Mouse (Mus musculus) lung, embryonic 16.5 days (tissue): ENCODE results near the gene Fam57b. TPM values are rescaled to one million over a fixed set of nuclear protein-coding genes. Genes with fewer than 3 reads are reported as not detected.

Experiments
- ATAC-seq: fragments of 200-750 bp; cut with Nextera tagmentation; 2 replicates; pipeline ENCODE4 v1.8.0; 2017; ENCODE audit warnings: low read depth, mild to moderate bottlenecking, moderate library complexity
- H3K27ac ChIP-seq: fragments of 300-500 bp; sonication (generic); 2 replicates; pipeline ENCODE4 v1.5.1; 2014; ENCODE audit warnings: mild to moderate bottlenecking, control low read depth, low read length
- H3K27me3 ChIP-seq: fragments of 300-500 bp; sonication (generic); 2 replicates; pipeline ENCODE4 v1.6.1; 2014; ENCODE audit warnings: low read depth, low read length, mixed read lengths; ENCODE audit not compliant: control insufficient read depth, insufficient read depth
- H3K36me3 ChIP-seq: fragments of 300-500 bp; sonication (generic); 2 replicates; pipeline ENCODE4 v1.6.1; 2014; ENCODE audit warnings: low read length; ENCODE audit not compliant: control insufficient read depth, insufficient read depth
- H3K4me1 ChIP-seq: fragments of 300-500 bp; sonication (generic); replicated peaks from 2 replicates; pipeline ENCODE4 v1.6.1; 2014; ENCODE audit warnings: low read length, mixed read lengths; ENCODE audit not compliant: control insufficient read depth, insufficient read depth
- H3K4me2 ChIP-seq: fragments of 300-500 bp; sonication (generic); 2 replicates; pipeline ENCODE4 v1.6.1; 2014; ENCODE audit warnings: low read depth, low read length, control low read depth
- H3K4me3 ChIP-seq: fragments of 300-500 bp; sonication (generic); 2 replicates; pipeline ENCODE4 v1.5.1; 2014; ENCODE audit warnings: mild to moderate bottlenecking, low read length, control low read depth
- H3K9ac ChIP-seq: fragments of 300-500 bp; sonication (generic); 2 replicates; pipeline ENCODE4 v1.6.1; 2014; ENCODE audit warnings: low read length, control low read depth
- H3K9me3 ChIP-seq: fragments of 300-500 bp; sonication (generic); 2 replicates; pipeline ENCODE4 v1.6.1; 2016; ENCODE audit warnings: low read length; ENCODE audit not compliant: control insufficient read depth
- WGBS: fragments of 180-500 bp; shearing (Covaris S2); extraction: QIAGEN DNeasy Blood & Tissue Kit; methylation state at CpG from one replicate; pipeline ENCODE4 v1.1.7; 2014; 5-methylcytosine and 5-hydroxymethylcytosine counted together
- polyA plus RNA-seq: library from polyadenylated mRNA; unstranded; fragments of >200 nt; fragmentation: Nextera tagmentation; extraction: Ambion mirVana; gene quantifications from 2 replicates; pipeline ENCODE4 v1.2.1, GENCODE M21; 2015

The Fam57b gene
- polyA plus RNA-seq, 1 experiment from 2014 or later: 0.36 TPM

GRCm38 (mm10) chr7:126809723-126810369, 12.4 kb downstream of the Fam57b start:
- no peak for ATAC-seq
- H3K27me3 ChIP-seq: no peaks in the 10 kb centered on the region
- peaks cover 2% of the 10 kb centered on the region; the same call in 1 of the 2 replicates for H3K36me3 ChIP-seq
- peak overlapping the region; percentile 87 for H3K4me2 ChIP-seq
- H3K4me1 ChIP-seq: peaks cover 23% of the 10 kb centered on the region
- no peak overlapping the region for H3K27ac ChIP-seq
- no peaks in the 10 kb centered on the region for H3K9me3 ChIP-seq
- WGBS: 45% methylated on average over 5 of the region's 5 CpGs
- H3K4me3 ChIP-seq: no peak overlapping the region; the same call in 1 of the 2 replicates
- H3K9ac ChIP-seq: no peak overlapping the region; the same call in 1 of the 2 replicates

GRCm38 (mm10) chr7:126815726-126816222, 18.3 kb downstream of the Fam57b start:
- Histone ChIP-seq H3K27me3 (no peaks in the 10 kb centered on the region), H3K9ac (no peak overlapping the region), H3K4me3 (no peak overlapping the region), H3K4me2 (no peak overlapping the region), H3K27ac (no peak overlapping the region), H3K4me1 (0 out of 2 replicates have a peak, but pooled peaks cover 2% of the 10 kb centered on the region), H3K36me3 (no peaks in the 10 kb centered on the region), H3K9me3 (no peaks in the 10 kb centered on the region)
- ATAC-seq: no peak
- WGBS: 50% methylated on average over 8 of the region's 8 CpGs

GRCm38 (mm10) chr7:126816494-126816893, 19.0 kb downstream of the Fam57b start:
- Histone ChIP-seq H3K27ac (no peak overlapping the region), H3K9me3 (no peaks in the 10 kb centered on the region), H3K4me1 (0 out of 2 replicates have a peak, but pooled peaks cover 2% of the 10 kb centered on the region), H3K4me3 (no peak overlapping the region), H3K27me3 (no peaks in the 10 kb centered on the region), H3K9ac (no peak overlapping the region), H3K4me2 (no peak overlapping the region), H3K36me3 (no peaks in the 10 kb centered on the region)
- ATAC-seq: peak; percentile 56; the same call in 1 of the 2 replicates
- WGBS: 66% methylated on average over 8 of the region's 8 CpGs

GRCm38 (mm10) chr7:126817595-126817994, 20.1 kb downstream of the Fam57b start:
- Histone ChIP-seq H3K9me3 (no peaks in the 10 kb centered on the region), H3K27ac (no peak overlapping the region), H3K4me1 (0 out of 2 replicates have a peak, but pooled peaks cover 2% of the 10 kb centered on the region), H3K4me3 (no peak overlapping the region), H3K27me3 (no peaks in the 10 kb centered on the region; the same call in 1 of the 2 replicates), H3K4me2 (no peak overlapping the region), H3K9ac (no peak overlapping the region), H3K36me3 (no peaks in the 10 kb centered on the region)
- no peak for ATAC-seq
- WGBS: 65% methylated on average over 7 of the region's 7 CpGs

GRCm38 (mm10) chr7:126818818-126819217, 21.4 kb downstream of the Fam57b start:
- H3K9me3 ChIP-seq: no peaks in the 10 kb centered on the region
- H3K4me2 ChIP-seq: no peak overlapping the region
- peaks cover 8% of the 10 kb centered on the region for H3K27me3 ChIP-seq
- peaks cover 6% of the 10 kb centered on the region; the same call in 1 of the 2 replicates for H3K4me1 ChIP-seq
- WGBS: 29% methylated on average over 1 of the region's 1 CpGs
- H3K9ac ChIP-seq: no peak overlapping the region
- no peak overlapping the region for H3K4me3 ChIP-seq
- no peak for ATAC-seq
- H3K27ac ChIP-seq: no peak overlapping the region
- no peaks in the 10 kb centered on the region for H3K36me3 ChIP-seq

GRCm38 (mm10) chr7:126821835-126822511, 24.5 kb downstream of the Fam57b start:
- ATAC-seq: peak; percentile 55
- Histone ChIP-seq H3K9me3 (no peaks in the 10 kb centered on the region), H3K4me3 (no peak overlapping the region), H3K4me2 (no peak overlapping the region), H3K9ac (no peak overlapping the region), H3K36me3 (no peaks in the 10 kb centered on the region), H3K27ac (no peak overlapping the region), H3K4me1 (peaks cover 5% of the 10 kb centered on the region; the same call in 1 of the 2 replicates), H3K27me3 (peaks cover 15% of the 10 kb centered on the region)
- 21% methylated on average over 7 of the region's 7 CpGs for WGBS

- no peak overlapping the region for H3K9ac ChIP-seq
- H3K27me3 ChIP-seq: peaks cover 15% of the 10 kb centered on the region
- H3K27ac ChIP-seq: no peak overlapping the region
- H3K9me3 ChIP-seq: no peaks in the 10 kb centered on the region
- no peak for ATAC-seq
- 16% methylated on average over 9 of the region's 9 CpGs for WGBS
- H3K4me2 ChIP-seq: no peak overlapping the region
- H3K36me3 ChIP-seq: no peaks in the 10 kb centered on the region
- no peak overlapping the region for H3K4me3 ChIP-seq
- peaks cover 5% of the 10 kb centered on the region; the same call in 1 of the 2 replicates for H3K4me1 ChIP-seq
Measured at GRCm38 (mm10) chr7:126822741-126823140, 25.3 kb downstream of the Fam57b start.

- no peak for ATAC-seq
- Histone ChIP-seq H3K4me1 (peaks cover 5% of the 10 kb centered on the region; the same call in 1 of the 2 replicates), H3K27ac (no peak overlapping the region), H3K9me3 (no peaks in the 10 kb centered on the region), H3K9ac (peak overlapping the region; percentile 20; the same call in 1 of the 2 replicates), H3K4me3 (peak overlapping the region; percentile 28), H3K36me3 (no peaks in the 10 kb centered on the region), H3K4me2 (peak overlapping the region; percentile 54), H3K27me3 (peaks cover 15% of the 10 kb centered on the region)
- WGBS: 0% methylated on average over 11 of the region's 19 CpGs
Measured at GRCm38 (mm10) chr7:126823202-126823711, 25.8 kb downstream of the Fam57b start.

GRCm38 (mm10) chr7:126823940-126824339, 26.5 kb downstream of the Fam57b start:
- H3K4me3 ChIP-seq: no peak overlapping the region
- H3K27me3 ChIP-seq: peaks cover 15% of the 10 kb centered on the region
- H3K9ac ChIP-seq: no peak overlapping the region
- WGBS: 11% methylated on average over 10 of the region's 10 CpGs
- ATAC-seq: no peak
- peaks cover 5% of the 10 kb centered on the region; the same call in 1 of the 2 replicates for H3K4me1 ChIP-seq
- H3K9me3 ChIP-seq: no peaks in the 10 kb centered on the region
- no peaks in the 10 kb centered on the region for H3K36me3 ChIP-seq
- no peak overlapping the region for H3K27ac ChIP-seq
- H3K4me2 ChIP-seq: no peak overlapping the region
